Mouse (Mus musculus) heart, embryonic 13.5 days (tissue): ENCODE measurements around the gene Atp5mpl. TPM values are rescaled to one million over a fixed set of nuclear protein-coding genes. Genes with fewer than 3 reads are reported as not detected.

Experiments used
- ATAC-seq: fragments of 200-750 bp; cut with Nextera tagmentation; 2 replicates; pipeline ENCODE4 v1.8.0; 2017; ENCODE audit warnings: moderate TSS enrichment; ENCODE audit not compliant: insufficient number of reproducible peaks, low FRiP score, low TSS enrichment; ENCODE audit errors: extremely low read depth
- H3K27ac ChIP-seq: fragments of 300-500 bp; sonication (generic); replicated peaks from 2 replicates; pipeline ENCODE4 v1.5.1; 2015; ENCODE audit warnings: moderate library complexity, mild to moderate bottlenecking, inconsistent platforms
- H3K27me3 ChIP-seq: fragments of 300-500 bp; sonication (generic); replicated peaks from 2 replicates; pipeline ENCODE4 v1.6.1; 2015; ENCODE audit warnings: mild to moderate bottlenecking, inconsistent platforms
- H3K36me3 ChIP-seq: fragments of 300-500 bp; sonication (generic); 2 replicates; pipeline ENCODE4 v1.6.1; 2015; ENCODE audit warnings: mild to moderate bottlenecking, inconsistent platforms
- H3K4me1 ChIP-seq: fragments of 300-500 bp; sonication (generic); 2 replicates; pipeline ENCODE4 v1.6.1; 2015; ENCODE audit warnings: inconsistent platforms
- H3K4me2 ChIP-seq: fragments of 300-500 bp; sonication (generic); 2 replicates; pipeline ENCODE4 v1.6.1; 2015; ENCODE audit warnings: inconsistent platforms, mild to moderate bottlenecking, moderate library complexity
- H3K4me3 ChIP-seq: fragments of 300-500 bp; sonication (generic); 2 replicates; pipeline ENCODE4 v1.5.1; 2015; ENCODE audit warnings: moderate library complexity, mild to moderate bottlenecking, inconsistent platforms
- H3K9ac ChIP-seq: fragments of 300-500 bp; sonication (generic); 2 replicates; pipeline ENCODE4 v1.6.1; 2015; ENCODE audit warnings: inconsistent platforms, mild to moderate bottlenecking, moderate library complexity
- H3K9me3 ChIP-seq: fragments of 300-500 bp; sonication (generic); 2 replicates; pipeline ENCODE4 v1.6.1; 2016; ENCODE audit warnings: inconsistent platforms
- WGBS: fragments of 180-500 bp; shearing (Covaris S2); methylation state at CpG from one replicate; pipeline ENCODE4 v1.1.7; 2015; ENCODE audit warnings: mixed read lengths; 5-methylcytosine and 5-hydroxymethylcytosine counted together
- polyA plus RNA-seq: library from polyadenylated mRNA; unstranded; fragments of >200 nt; fragmentation: Nextera tagmentation; extraction: Ambion mirVana; gene quantifications from 2 replicates; pipeline ENCODE4 v1.2.1, GENCODE M21; 2015

Atp5mpl gene
- polyA plus RNA-seq, 1 experiment from 2014 or later, result 1,511 TPM

- WGBS, result 82% methylated on average over 2 of the region's 2 CpGs
These were observed 55.0 kb downstream of the Atp5mpl start for GRCm38 (mm10) chr12:111911796-111912195.

More at GRCm38 (mm10) chr12:111911796-111912195, 55.0 kb downstream of the Atp5mpl start:
- Histone ChIP-seq H3K9ac (no peak overlapping the region), H3K4me1 (peaks cover 24% of the 10 kb centered on the region), H3K9me3 (no peaks in the 10 kb centered on the region), H3K4me2 (no peak overlapping the region), H3K27ac (no peak overlapping the region), H3K36me3 (no peaks in the 10 kb centered on the region), H3K27me3 (peaks cover 13% of the 10 kb centered on the region), H3K4me3 (no peak overlapping the region)
- ATAC-seq, result no peak

Other genes with a start within 250 kb of the Atp5mpl start
- 95.2 and 103 TPM in 2 replicates for gene Klc1, start 208.1 kb downstream of the Atp5mpl start, polyA plus RNA-seq
- gene Xrcc3, start 153.1 kb downstream of the Atp5mpl start, polyA plus RNA-seq, result 6.0 and 7.0 TPM in 2 replicates
- gene Zfyve21, start 152.8 kb downstream of the Atp5mpl start, polyA plus RNA-seq, result 74.6 and 85.2 TPM in 2 replicates
- gene Ppp1r13b, start 58.9 kb downstream of the Atp5mpl start, polyA plus RNA-seq, result 12.4 and 12.5 TPM in 2 replicates
- gene Tdrd9, start 4.6 kb upstream of the Atp5mpl start, polyA plus RNA-seq, result 0.07 and 0.19 TPM in 2 replicates
- gene Rd3l, start 14.3 kb upstream of the Atp5mpl start, polyA plus RNA-seq, result 0.59 and 0.95 TPM in 2 replicates
- 0.38 and 1.1 TPM in 2 replicates for gene Aspg, start 139.7 kb upstream of the Atp5mpl start, polyA plus RNA-seq
- gene Kif26a, start 179.2 kb upstream of the Atp5mpl start, polyA plus RNA-seq, result 1.6 TPM in 2 replicates